Mouse (Mus musculus) cerebellum, postnatal 10 days (tissue): ENCODE data around the gene Smarca5.

Experiments used
- DNase-seq, 2 experiments: peaks; one replicate each; pipeline ENCODE4 v3.0.0; 2021; ENCODE audit warnings: mixed read lengths in 2 of 2

Gene Smarca5

DNA sequence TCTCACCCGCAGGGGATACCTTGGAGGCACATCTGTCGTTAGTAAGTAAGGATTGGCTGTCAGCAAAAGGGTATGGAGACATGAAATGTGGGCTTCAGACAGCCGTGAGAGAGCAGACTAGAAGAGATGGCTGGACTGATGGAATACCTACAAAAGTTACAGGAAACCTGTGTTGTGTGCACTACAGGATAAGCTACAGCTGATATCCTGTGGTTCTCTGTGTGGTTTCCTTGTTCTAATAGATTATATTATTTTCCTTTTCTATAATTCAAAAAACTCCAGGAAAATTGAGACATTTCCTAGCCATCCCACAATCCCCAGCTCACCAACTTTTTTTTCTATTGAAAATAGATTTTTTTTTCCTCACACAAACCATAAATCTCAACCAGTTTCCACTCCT lies 75.8 kb downstream of the Smarca5 start:
- DNase-seq, result no peak

DNA sequence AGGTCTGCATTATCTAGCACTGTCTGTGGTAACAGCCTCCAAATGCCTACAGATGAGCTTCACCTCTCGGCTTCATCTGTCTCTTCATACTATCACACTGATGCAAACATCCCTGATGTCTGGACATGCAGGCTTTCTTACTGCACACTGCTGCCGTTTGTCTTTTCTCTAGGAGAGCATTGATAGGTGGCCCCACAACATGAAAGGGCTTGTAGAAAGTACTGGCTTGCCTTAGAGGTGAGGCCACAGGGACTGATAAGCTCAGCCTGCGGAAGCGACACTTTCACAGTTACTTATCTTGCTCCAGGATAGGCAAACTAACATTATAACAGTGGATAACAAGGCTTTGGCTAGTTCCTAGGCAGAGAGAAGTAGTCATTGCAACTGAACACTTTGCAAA lies 78.2 kb downstream of the Smarca5 start:
- no peak for DNase-seq

DNA sequence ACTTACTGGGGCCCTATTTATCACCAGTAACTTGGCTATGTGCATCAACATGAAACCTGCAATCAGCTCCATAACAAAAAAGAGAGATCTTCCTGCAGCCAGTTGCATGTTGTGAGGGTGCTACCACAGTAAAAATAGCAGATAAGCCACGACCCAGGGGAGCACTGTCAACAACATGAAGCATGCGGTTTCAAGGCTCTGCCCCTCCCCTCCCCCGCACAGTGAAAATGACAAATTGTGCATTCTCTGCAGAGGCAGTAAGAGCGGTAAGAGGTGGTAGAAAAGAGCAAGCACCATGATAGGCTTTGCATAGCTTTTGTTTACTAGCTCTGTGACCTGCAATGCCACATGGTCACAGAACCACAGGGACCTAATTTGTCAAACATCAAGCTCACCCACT lies 81.7 kb downstream of the Smarca5 start:
- no peak for DNase-seq
